Mouse (Mus musculus) pancreas, adult 10 weeks (tissue): Measurements from ENCODE around the gene Phf11a. TPM values are rescaled to one million over a fixed set of nuclear protein-coding genes. Genes with fewer than 3 reads are reported as not detected.

Source experiments
- polyA plus RNA-seq: library from polyadenylated mRNA; stranded (reverse); fragments of 350-450 nt; fragmentation: Illumina TruSeq; extraction: RNeasy Lipid Tissue Mini Kit (QIAGEN cat#74804); gene quantifications from one replicate; pipeline ENCODE4 v1.2.3, GENCODE M21; 2015; ENCODE audit warnings: low read depth, low replicate concordance; ENCODE audit not compliant: insufficient read depth

The Phf11a gene
- not detected for polyA plus RNA-seq

DNA sequence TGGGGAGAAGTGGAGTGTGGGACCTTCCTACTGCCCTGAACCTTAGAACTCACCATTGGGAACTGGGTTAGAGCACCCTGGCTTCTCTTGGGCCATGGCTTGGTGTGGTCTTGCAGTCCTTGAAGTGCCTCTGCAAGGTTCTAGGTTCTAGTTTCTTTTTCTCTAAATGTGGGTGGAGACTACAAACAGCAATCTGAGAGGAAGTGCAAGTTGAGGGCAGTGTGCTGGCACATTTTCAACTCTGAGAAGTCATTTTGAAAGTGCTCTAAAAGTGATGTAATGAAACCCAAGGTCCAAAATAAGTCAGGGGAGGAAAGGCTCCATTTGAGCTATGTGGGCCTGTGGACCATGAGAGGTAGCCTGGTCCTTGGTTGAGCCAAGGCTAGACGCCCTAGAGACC, at the start of gene Phf11a:
Phf11a (minus strand) TSS at position 132 of the 400 bp plus-strand sequence.

DNA sequence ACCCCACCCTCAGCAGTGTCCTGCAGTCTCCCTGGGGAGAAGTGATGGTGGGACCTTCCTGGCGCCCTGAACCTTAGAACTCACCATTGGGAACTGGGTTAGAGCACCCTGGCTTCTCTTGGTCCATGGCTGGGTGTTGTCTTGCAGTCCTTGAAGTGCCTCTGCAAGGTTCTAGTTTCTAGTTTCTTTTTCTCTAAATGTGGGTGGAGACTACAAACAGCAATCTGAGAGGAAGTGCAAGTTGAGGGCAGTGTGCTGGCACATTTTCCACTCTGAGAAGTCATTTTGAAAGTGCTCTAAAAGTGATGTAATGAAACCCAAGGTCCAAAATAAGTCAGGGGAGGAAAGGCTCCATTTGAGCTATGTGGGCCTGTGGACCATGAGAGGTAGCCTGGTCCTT, 43.9 kb upstream of the Phf11a start, which contains the start of gene Phf11b:
Phf11b (minus strand) TSS at position 163 of the 400 bp plus-strand sequence.

DNA sequence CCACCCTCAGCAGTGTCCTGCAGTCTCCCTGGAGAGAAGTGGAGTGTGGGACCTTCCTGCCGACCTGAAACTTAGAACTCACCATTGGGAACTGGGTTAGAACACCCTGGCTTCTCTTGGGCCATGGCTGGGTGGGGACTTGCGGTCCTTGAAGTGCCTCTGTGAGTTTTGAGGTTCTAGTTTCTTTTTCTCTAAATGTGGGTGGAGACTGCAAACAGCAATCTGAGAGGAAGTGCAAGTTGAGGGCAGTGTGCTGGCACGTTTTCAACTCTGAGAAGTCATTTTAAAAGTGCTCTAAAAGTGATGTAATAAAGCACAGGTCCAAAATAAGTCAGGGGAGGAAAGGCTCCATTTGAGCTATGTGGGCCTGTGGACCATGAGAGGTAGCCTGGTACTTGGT, 37.3 kb downstream of the Phf11a start, which contains the start of gene Gm6904:
Gm6904 (minus strand) TSS at position 161 of the 400 bp plus-strand sequence.

Other genes with a start within 250 kb of the Phf11a start
- not detected for gene 1700129C05Rik, start 154.6 kb downstream of the Phf11a start, polyA plus RNA-seq
- not detected for gene Gm5142, start 118.8 kb downstream of the Phf11a start, polyA plus RNA-seq
- gene Rcbtb1, start 96.3 kb downstream of the Phf11a start, polyA plus RNA-seq: 12.9 TPM
- gene Gm6904, start 37.3 kb downstream of the Phf11a start, polyA plus RNA-seq: not detected
- gene Phf11b, start 43.8 kb upstream of the Phf11a start, polyA plus RNA-seq: not detected
- 7.0 TPM for gene Phf11d, start 67.9 kb upstream of the Phf11a start, polyA plus RNA-seq
- 0.46 TPM for gene Phf11c, start 97.9 kb upstream of the Phf11a start, polyA plus RNA-seq
- 1.2 TPM for gene Setdb2, start 143.4 kb upstream of the Phf11a start, polyA plus RNA-seq
- 5.7 TPM for gene Cab39l, start 143.4 kb upstream of the Phf11a start, polyA plus RNA-seq